Mouse (Mus musculus) ovary, adult 18-20 months (tissue): ENCODE data around the gene C1qtnf7.

ENCODE experiments used
- DNase-seq: peaks from one replicate; pipeline ENCODE4 v3.0.0; 2022; ENCODE audit warnings: low spot score, mixed read lengths

The C1qtnf7 gene

GRCm38 (mm10) chr5:43621575-43622299, 106.4 kb downstream of the C1qtnf7 start:
- no peak for DNase-seq

DNA sequence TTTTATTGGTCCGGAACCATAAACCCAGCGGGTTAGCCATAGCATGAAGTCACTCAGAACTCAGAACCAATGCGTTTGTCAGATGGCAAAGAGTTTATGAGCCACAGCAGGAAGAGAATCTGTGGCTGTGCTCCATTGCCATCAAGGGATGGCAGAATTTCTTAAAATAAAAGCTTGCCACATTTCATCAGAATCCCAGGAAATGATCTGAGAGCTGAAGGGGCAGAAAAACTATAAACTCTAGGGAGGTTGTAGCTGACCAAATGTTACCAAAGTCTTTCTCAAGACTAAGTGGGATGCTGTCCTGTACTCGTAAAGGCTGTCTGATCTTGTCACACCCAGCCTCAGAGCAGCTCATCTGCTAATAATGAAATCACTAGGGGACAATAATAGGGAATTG, 110.1 kb downstream of the C1qtnf7 start:
- no peak for DNase-seq

DNA sequence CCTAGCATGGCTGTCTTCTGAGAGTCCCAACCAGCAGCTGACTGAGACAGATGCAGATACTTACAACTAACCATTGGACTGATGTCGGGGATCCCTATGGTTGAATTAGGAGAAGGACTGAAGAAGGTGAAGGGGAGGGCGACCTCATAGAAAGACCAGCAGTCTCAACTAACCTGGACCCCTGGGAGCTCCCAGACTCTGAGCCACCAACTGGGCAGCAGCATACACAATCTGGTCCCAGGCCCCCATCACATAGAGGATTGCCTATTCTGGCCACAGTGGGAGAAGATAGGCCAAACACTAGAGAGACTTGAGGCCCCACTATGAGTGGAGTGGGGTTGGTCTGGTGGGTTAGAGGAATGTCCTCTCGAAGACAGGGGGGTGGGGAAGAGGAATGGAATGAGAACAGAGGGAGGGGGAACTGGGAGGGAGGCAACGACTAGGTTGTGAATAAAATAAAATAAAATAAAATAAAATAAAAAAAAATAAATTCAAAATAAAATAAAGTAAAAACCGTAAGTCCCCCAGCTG, 118.8 kb downstream of the C1qtnf7 start:
- no peak for DNase-seq

GRCm38 (mm10) chr5:43634602-43635081, 119.3 kb downstream of the C1qtnf7 start:
- no peak for DNase-seq

GRCm38 (mm10) chr5:43645020-43645419, 129.7 kb downstream of the C1qtnf7 start:
- DNase-seq, result no peak

- no peak for DNase-seq
These were observed 131.9 kb downstream of the C1qtnf7 start for GRCm38 (mm10) chr5:43647098-43647774.

DNA sequence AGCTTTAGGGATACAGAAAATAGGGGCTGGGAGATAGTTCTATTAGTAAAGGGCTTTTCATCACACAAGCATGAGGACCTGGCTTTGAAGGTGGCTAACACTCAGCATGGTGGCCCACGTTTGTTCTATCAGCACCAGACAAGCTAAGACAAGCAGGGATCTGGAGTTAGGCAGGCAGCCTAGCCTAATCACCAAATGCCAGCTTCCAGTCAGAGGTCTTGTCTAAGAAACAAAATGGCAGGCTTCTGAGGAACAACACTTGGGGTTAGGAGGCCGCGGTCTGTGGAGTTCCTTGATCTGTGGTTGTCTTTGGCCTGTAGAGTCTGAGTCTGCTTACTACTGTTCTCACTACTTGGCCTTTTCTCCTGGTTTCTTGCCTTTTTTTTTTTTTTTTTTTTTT, 146.2 kb downstream of the C1qtnf7 start:
- DNase-seq, result no peak

GRCm38 (mm10) chr5:43661997-43662961, 146.9 kb downstream of the C1qtnf7 start, which contains the start of gene Cc2d2a:
Cc2d2a (plus strand) TSS chr5:43662346.
- DNase-seq, result peak; percentile 37

DNA sequence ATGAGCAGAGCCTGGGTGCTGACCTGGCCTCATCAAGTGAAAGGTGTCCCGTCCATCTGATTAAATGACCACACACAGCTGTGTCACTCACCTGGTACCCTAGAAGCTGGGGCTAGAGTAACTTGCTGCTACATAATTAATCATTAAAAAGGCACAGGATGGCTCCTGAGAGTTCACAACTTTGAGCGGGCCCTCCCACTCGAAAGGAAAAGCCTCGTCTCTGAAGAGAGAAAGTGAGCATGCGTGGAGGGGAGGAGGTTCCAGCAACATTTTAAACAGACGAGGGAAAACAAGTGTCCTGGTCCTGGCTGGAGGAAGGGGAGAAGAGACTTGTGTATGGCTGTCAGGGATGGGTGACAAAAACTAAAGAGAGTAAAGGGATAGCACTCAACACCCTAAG, 148.2 kb downstream of the C1qtnf7 start:
- DNase-seq, result no peak

DNA sequence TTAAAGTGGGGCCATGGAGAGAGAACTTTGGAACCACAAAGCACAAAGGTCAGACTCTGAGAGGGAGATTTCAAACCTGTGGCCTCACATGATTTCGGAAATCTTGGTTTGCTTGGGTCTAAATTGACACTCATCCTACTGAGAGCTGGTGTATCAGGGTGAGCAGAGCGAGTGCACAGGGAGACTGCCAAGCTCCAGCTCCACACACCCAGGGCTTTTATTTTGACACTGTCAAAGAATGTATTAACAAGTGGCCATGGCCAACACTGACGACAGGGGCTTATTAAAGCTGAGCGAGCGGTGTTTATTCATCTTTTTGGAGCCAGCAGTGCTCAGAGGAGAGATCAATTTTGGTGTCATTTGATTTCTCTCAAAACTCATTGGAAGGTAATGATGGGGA, 149.8 kb downstream of the C1qtnf7 start:
- DNase-seq, result no peak
